Mouse (Mus musculus) cerebellum, adult 2 months (tissue): Measurements from ENCODE around the gene Nanos2. TPM values are rescaled to one million over a fixed set of nuclear protein-coding genes. Genes with fewer than 3 reads are reported as not detected.

Source experiments
- DNase-seq, 2 experiments: peaks; one replicate each; pipeline ENCODE4 v3.0.0; 2021
- H3K27ac ChIP-seq: fragments of 200-500 bp; 2 replicates; pipeline ENCODE4 v1.5.1; 2012; ENCODE audit warnings: low read length, control low read depth, inconsistent platforms; ENCODE audit not compliant: insufficient read depth
- H3K27me3 ChIP-seq: fragments of 200-500 bp; 2 replicates; pipeline ENCODE4 v1.6.1; 2012; ENCODE audit warnings: inconsistent platforms, mild to moderate bottlenecking, low read length, moderate library complexity; ENCODE audit not compliant: control insufficient read depth, insufficient read depth
- H3K4me1 ChIP-seq: fragments of 200-500 bp; 2 replicates; pipeline ENCODE4 v1.6.1; 2011; ENCODE audit warnings: low read length; ENCODE audit not compliant: control insufficient read depth, insufficient read depth
- H3K4me3 ChIP-seq: fragments of 200-500 bp; replicated peaks from 2 replicates; pipeline ENCODE3; 2011; ENCODE audit warnings: mild to moderate bottlenecking, low read depth, low read length, control low read depth; ENCODE audit not compliant: insufficient read depth
- CTCF ChIP-seq: fragments of 200-500 bp; IDR thresholded peaks from 2 replicates; pipeline ENCODE4 v1.5.1; 2011; ENCODE audit warnings: low read depth, mild to moderate bottlenecking, control low read depth, low read length, moderate library complexity, borderline replicate concordance; ENCODE audit not compliant: insufficient read depth
- POLR2A ChIP-seq: fragments of 200-500 bp; IDR thresholded peaks from 2 replicates; pipeline ENCODE4 v1.6.1; 2011; ENCODE audit warnings: low read length, control low read depth, borderline replicate concordance; ENCODE audit not compliant: insufficient read depth
- WGBS: fragments of 180-500 bp; shearing (Covaris S2); methylation state at CpG from one replicate; pipeline ENCODE4 v1.1.7; 2018; 5-methylcytosine and 5-hydroxymethylcytosine counted together
- polyA plus RNA-seq: library from polyadenylated mRNA; depleted of rRNA; stranded (reverse); fragments of >200 nt; gene quantifications from 2 replicates; pipeline ENCODE4 v1.2.3, GENCODE M21; 2012; rRNA removed

Nanos2 gene
- polyA plus RNA-seq, 1 experiment: 2.7 TPM

GRCm38 (mm10) chr7:19024096-19024506, 36.9 kb downstream of the Nanos2 start, which contains the start of gene Sympk:
Gene Sympk, plus strand, starts transcription at chr7:19024377.
- peaks cover 3% of the 10 kb centered on the region; the same call in 1 of the 2 replicates for H3K27me3 ChIP-seq
- no peaks in the 10 kb centered on the region for H3K4me1 ChIP-seq
- peak; percentile 56; the same call in 1 of the 2 replicates for TF ChIP-seq POLR2A
- TF ChIP-seq CTCF: no peak
- H3K27ac ChIP-seq: no peak within 1 kb of the TSS
- H3K4me3 ChIP-seq: peak within 1 kb of the TSS; percentile 59
- peak; percentile 93 to 96 for DNase-seq
- under 1% methylated on average over 49 of the region's 50 CpGs for WGBS

- H3K27me3 ChIP-seq: peaks cover 3% of the 10 kb centered on the region; the same call in 1 of the 2 replicates
- peak overlapping the region; percentile 59 for H3K4me3 ChIP-seq
- peak in 1 of 2 experiments; percentile 38 for DNase-seq
- WGBS: 1% methylated on average over 36 of the region's 36 CpGs
- H3K27ac ChIP-seq: no peak overlapping the region
- TF ChIP-seq CTCF (no peak), POLR2A (no peak)
- no peaks in the 10 kb centered on the region for H3K4me1 ChIP-seq
Measured at GRCm38 (mm10) chr7:19024581-19025255, 37.5 kb downstream of the Nanos2 start.

GRCm38 (mm10) chr7:19028067-19028466, 40.9 kb downstream of the Nanos2 start:
- TF ChIP-seq CTCF (no peak), POLR2A (no peak)
- no peak for DNase-seq
- H3K4me3 ChIP-seq: no peak overlapping the region
- peaks cover 2% of the 10 kb centered on the region; the same call in 1 of the 2 replicates for H3K27me3 ChIP-seq
- H3K4me1 ChIP-seq: no peaks in the 10 kb centered on the region; the same call in 1 of the 2 replicates
- no peak overlapping the region for H3K27ac ChIP-seq

GRCm38 (mm10) chr7:19029084-19029653, 42.0 kb downstream of the Nanos2 start:
- 57% methylated on average over 6 of the region's 6 CpGs for WGBS
- Histone ChIP-seq H3K4me3 (no peak overlapping the region), H3K27ac (no peak overlapping the region), H3K4me1 (no peaks in the 10 kb centered on the region; the same call in 1 of the 2 replicates), H3K27me3 (no peaks in the 10 kb centered on the region)
- peak in 1 of 2 experiments; percentile 54 for DNase-seq
- TF ChIP-seq POLR2A: no peak
- TF ChIP-seq CTCF: peak; percentile 79

GRCm38 (mm10) chr7:19031641-19032040, 44.4 kb downstream of the Nanos2 start:
- Histone ChIP-seq H3K27ac (no peak overlapping the region), H3K4me3 (no peak overlapping the region), H3K4me1 (no peaks in the 10 kb centered on the region; the same call in 1 of the 2 replicates), H3K27me3 (no peaks in the 10 kb centered on the region)
- DNase-seq: no peak
- WGBS: 27% methylated on average over 4 of the region's 4 CpGs
- TF ChIP-seq CTCF (no peak), POLR2A (no peak)

Other genes starting within 250 kb of the Nanos2 start
- 0.08 TPM in 1 of 2 replicates, not detected in the other for gene Psg19, start 188.9 kb upstream of the Nanos2 start, polyA plus RNA-seq
- 0.15 TPM in 1 of 2 replicates, not detected in the other for gene Psg17, start 165.8 kb upstream of the Nanos2 start, polyA plus RNA-seq
- gene Mill2, start 147.4 kb upstream of the Nanos2 start, polyA plus RNA-seq: 2.0 and 2.1 TPM in 2 replicates
- gene Pglyrp1, start 116.1 kb upstream of the Nanos2 start, polyA plus RNA-seq: 17.3 TPM in 2 replicates
- gene Ccdc61, start 77.0 kb upstream of the Nanos2 start, polyA plus RNA-seq: 16.3 and 17.6 TPM in 2 replicates
- 12.8 and 14.5 TPM in 2 replicates for gene Nova2, start 61.5 kb upstream of the Nanos2 start, polyA plus RNA-seq
- gene Mypop, start 3.8 kb downstream of the Nanos2 start, polyA plus RNA-seq: 52.6 and 55.3 TPM in 2 replicates
- gene Irf2bp1, start 16.6 kb downstream of the Nanos2 start, polyA plus RNA-seq: 37.7 and 41.5 TPM in 2 replicates
- not detected in 2 replicates for gene Foxa3, start 36.1 kb downstream of the Nanos2 start, polyA plus RNA-seq
- 112 and 113 TPM in 2 replicates for gene Sympk, start 37.0 kb downstream of the Nanos2 start, polyA plus RNA-seq
- gene Rsph6a, start 67.3 kb downstream of the Nanos2 start, polyA plus RNA-seq: 0.10 TPM in 1 of 2 replicates, not detected in the other
- 116 and 117 TPM in 2 replicates for gene Dmwd, start 88.8 kb downstream of the Nanos2 start, polyA plus RNA-seq
- gene Dmpk, start 96.4 kb downstream of the Nanos2 start, polyA plus RNA-seq: 38.9 and 40.1 TPM in 2 replicates
- 3.5 and 4.6 TPM in 2 replicates for gene Six5, start 107.2 kb downstream of the Nanos2 start, polyA plus RNA-seq
- gene Gm4969, start 131.0 kb downstream of the Nanos2 start, polyA plus RNA-seq: 0.80 and 0.90 TPM in 2 replicates
- gene Fbxo46, start 132.5 kb downstream of the Nanos2 start, polyA plus RNA-seq: 7.6 and 7.9 TPM in 2 replicates
- gene Qpctl, start 161.9 kb downstream of the Nanos2 start, polyA plus RNA-seq: 15.7 TPM in 2 replicates
- 87.1 and 88.8 TPM in 2 replicates for gene Snrpd2, start 162.3 kb downstream of the Nanos2 start, polyA plus RNA-seq
- 1.9 and 2.6 TPM in 2 replicates for gene Gipr, start 178.7 kb downstream of the Nanos2 start, polyA plus RNA-seq
- gene Eml2, start 189.0 kb downstream of the Nanos2 start, polyA plus RNA-seq: 148 and 176 TPM in 2 replicates
- 4.3 and 5.1 TPM in 2 replicates for gene Gpr4, start 225.1 kb downstream of the Nanos2 start, polyA plus RNA-seq
- 39.1 and 40.1 TPM in 2 replicates for gene Opa3, start 240.9 kb downstream of the Nanos2 start, polyA plus RNA-seq